Mouse (Mus musculus) CH12.LX (cell line): Measurements from ENCODE around the gene Far2.

ENCODE experiments used
- CTCF ChIP-seq, 2 experiments: IDR thresholded peaks in 1 of 2; conservative IDR thresholded peaks in 1 of 2; 2 replicates each; pipeline ENCODE4 v1.5.1; 2011 to 2012; ENCODE audit warnings: low read depth in 2 of 2, low read length in 2 of 2, improper control_type of control experiment in 1 of 2, inconsistent platforms in 1 of 2, mild to moderate bottlenecking in 1 of 2, moderate library complexity in 1 of 2
- EP300 ChIP-seq: IDR thresholded peaks from 2 replicates; pipeline ENCODE4 v1.6.1; 2011; ENCODE audit warnings: low read length, improper control_type of control experiment
- HCFC1 ChIP-seq: IDR thresholded peaks from 2 replicates; pipeline ENCODE4 v1.6.1; 2012; ENCODE audit warnings: low read depth, mild to moderate bottlenecking, inconsistent platforms, low read length, improper control_type of control experiment
- KAT2A ChIP-seq: IDR thresholded peaks from 2 replicates; pipeline ENCODE4 v1.6.1; 2012; ENCODE audit warnings: low read length, improper control_type of control experiment, inconsistent platforms; ENCODE audit not compliant: insufficient replicate concordance
- MAX ChIP-seq: IDR thresholded peaks from 2 replicates; pipeline ENCODE4 v1.6.1; 2011; ENCODE audit warnings: low read length, improper control_type of control experiment
- POLR2A ChIP-seq: IDR thresholded peaks from 2 replicates; pipeline ENCODE4 v1.6.1; 2011; ENCODE audit warnings: low read depth, mild to moderate bottlenecking, improper control_type of control experiment, low read length
- POLR2AphosphoS2 ChIP-seq: IDR thresholded peaks from 2 replicates; pipeline ENCODE4 v1.6.1; 2011; ENCODE audit warnings: low read depth, low read length, improper control_type of control experiment
- SMC3 ChIP-seq: IDR thresholded peaks from 2 replicates; pipeline ENCODE4 v1.6.1; 2011; ENCODE audit warnings: low read depth, low read length, improper control_type of control experiment
- USF1 ChIP-seq: IDR thresholded peaks from 2 replicates; pipeline ENCODE4 v1.6.1; 2014; ENCODE audit warnings: low read depth, mild to moderate bottlenecking, inconsistent platforms, low read length, improper control_type of control experiment
- ZKSCAN1 ChIP-seq: IDR thresholded peaks from 2 replicates; pipeline ENCODE4 v1.6.1; 2012; ENCODE audit warnings: low read depth, inconsistent platforms, low read length, improper control_type of control experiment, borderline replicate concordance
- ZNF384 ChIP-seq: IDR thresholded peaks from 2 replicates; pipeline ENCODE4 v1.6.1; 2012; ENCODE audit warnings: low read depth, low read length, improper control_type of control experiment, inconsistent platforms

GRCm38 (mm10) chr6:148104212-148104611 is 57.2 kb downstream of the Far2 start:
- TF ChIP-seq ZNF384 (no peak), CTCF (conservative IDR thresholded peaks at IDR 0.05 in 1 of 2, IDR thresholded peaks at IDR 0.05 in 1 of 2; ENCODE audit: low read depth in 2 of 2, low read length in 2 of 2) (peak; percentile 53 to 69), POLR2A (no peak), SMC3 (peak; percentile 41), ZKSCAN1 (no peak), EP300 (no peak), MAX (no peak), KAT2A (no peak), POLR2AphosphoS2 (no peak), HCFC1 (no peak), USF1 (no peak)
